Mouse (Mus musculus): ENCODE results near the gene Bag6. TPM values are rescaled to one million over a fixed set of nuclear protein-coding genes. Genes with fewer than 3 reads are reported as not detected.

The Bag6 gene
- total and polyA plus RNA-seq, 3 experiments, result 26.0 to 152 (median 73.0) TPM

DNA sequence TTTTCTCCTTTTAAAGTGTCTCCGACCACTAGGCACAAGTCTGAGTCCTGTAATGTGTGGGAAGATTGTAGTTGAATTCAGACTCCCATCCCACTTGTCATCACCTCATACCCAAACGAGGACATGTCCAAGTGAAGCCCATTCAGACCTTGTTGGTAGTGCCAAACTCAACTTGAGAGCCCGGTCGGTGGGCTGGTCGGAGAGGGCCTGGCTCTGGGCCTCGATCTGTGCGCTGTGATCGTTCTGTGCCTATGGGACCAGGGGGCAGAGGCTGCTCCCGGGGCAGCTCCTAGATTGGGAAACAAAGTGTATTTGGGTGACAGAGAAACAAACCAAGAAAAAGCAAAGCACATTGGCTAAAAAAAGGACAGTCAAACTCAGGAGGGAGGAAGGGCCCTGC, 18.1 kb downstream of the Bag6 start:
- dilution Hi-C loops (cut with MboI; ENCODE audit: extremely low pct_ligation_motif_present, extremely low pct_unique_long_range_greater_than_20kb, low sequenced_read_pairs) (no loop called here), in situ Hi-C loops (cut with MboI; ENCODE audit: low pct_ligation_motif_present, low pct_unique_long_range_greater_than_20kb, low sequenced_read_pairs) (no loop called here)
- peaks cover 90 to 93% of the 10 kb centered on the region in 2 experiments for H3K36me3 ChIP-seq (replicated peaks in 1 of 2; ENCODE audit: control insufficient read depth in 1 of 2, insufficient read depth in 1 of 2, low read length in 1 of 2)
- no peak for TF ChIP-seq CHD2 (IDR thresholded peaks at IDR 0.05; ENCODE audit: low read length)
- TF ChIP-seq SMC3 (IDR thresholded peaks at IDR 0.05; ENCODE audit: low read depth, low read length), result no peak
- TF ChIP-seq NRF1 (IDR thresholded peaks at IDR 0.05; ENCODE audit: low read depth, low read length), result no peak
- TF ChIP-seq MAFK (IDR thresholded peaks at IDR 0.05; ENCODE audit: insufficient replicate concordance, low read length), result no peak
- no peak for TF ChIP-seq USF2 (conservative IDR thresholded peaks at IDR 0.05; ENCODE audit: low read depth, low read length)
- TF ChIP-seq MAX (IDR thresholded peaks at IDR 0.05; ENCODE audit: low read length), result no peak
- no peak for TF ChIP-seq EP300 (IDR thresholded peaks at IDR 0.05; ENCODE audit: low read length)
- TF ChIP-seq ETS1 (conservative IDR thresholded peaks at IDR 0.05; ENCODE audit: low read depth, low read length), result no peak
- TF ChIP-seq KAT2A (IDR thresholded peaks at IDR 0.05; ENCODE audit: insufficient replicate concordance, low read length), result no peak
- no peak for TF ChIP-seq HCFC1 (IDR thresholded peaks at IDR 0.05; ENCODE audit: low read depth, low read length)
- TF ChIP-seq ELF1 (IDR thresholded peaks at IDR 0.05; ENCODE audit: low read depth, low read length), result no peak
- no peak overlapping the region for H3K4me3 ChIP-seq (replicated peaks in 1 of 3; ENCODE audit: low read depth in 2 of 3, low read length in 2 of 3, poor library complexity in 1 of 3)
- H3K27me3 ChIP-seq (replicated peaks), result no peaks in the 10 kb centered on the region
- H3K27ac ChIP-seq (ENCODE audit: insufficient read depth, low read depth), result no peak overlapping the region
- no peaks in the 10 kb centered on the region for H3K4me1 ChIP-seq (ENCODE audit: control insufficient read depth in 1 of 2, insufficient read depth in 2 of 2)
- no peaks in the 10 kb centered on the region for H3K9me3 ChIP-seq (replicated peaks; ENCODE audit: low read length)
- DNase-seq (ENCODE audit: extremely low read depth), result no peak
- H3K4me2 ChIP-seq (ENCODE audit: insufficient read depth, low read depth, poor library complexity, severe bottlenecking), result no peak overlapping the region
- peaks cover 5% of the 10 kb centered on the region for H3K79me2 ChIP-seq (replicated peaks; ENCODE audit: control insufficient read depth, extremely low read depth, insufficient read depth, poor library complexity, severe bottlenecking)
- H3K9ac ChIP-seq (ENCODE audit: insufficient read depth, low read depth), result no peak overlapping the region

DNA sequence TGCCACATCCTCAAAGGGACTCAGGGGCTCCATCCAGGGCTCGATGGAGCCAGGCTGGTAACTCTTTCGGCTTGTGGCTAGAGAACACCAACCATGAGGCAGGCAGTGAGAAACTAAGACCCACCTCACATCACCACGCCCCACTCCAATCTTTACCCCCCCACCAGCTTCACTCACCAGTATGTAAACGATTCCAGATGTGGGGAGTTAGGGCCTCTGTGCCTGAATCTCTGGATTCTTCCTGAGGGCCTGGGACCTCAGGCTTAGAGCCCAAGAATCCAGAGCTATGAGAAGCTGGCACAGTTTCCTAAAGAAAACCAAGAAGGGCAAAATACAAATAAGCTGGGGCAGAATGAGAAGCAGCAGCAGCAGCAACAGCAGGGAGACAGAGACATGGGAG, 19.0 kb downstream of the Bag6 start:
- peaks cover 11% of the 10 kb centered on the region for H3K79me2 ChIP-seq (replicated peaks; ENCODE audit: control insufficient read depth, extremely low read depth, insufficient read depth, poor library complexity, severe bottlenecking)
- H3K4me3 ChIP-seq (replicated peaks in 1 of 3; ENCODE audit: low read depth in 2 of 3, low read length in 2 of 3, poor library complexity in 1 of 3), result no peak overlapping the region
- no peak for DNase-seq (ENCODE audit: extremely low read depth)
- no peak overlapping the region for H3K4me2 ChIP-seq (ENCODE audit: insufficient read depth, low read depth, poor library complexity, severe bottlenecking)
- no peak overlapping the region for H3K27ac ChIP-seq (ENCODE audit: insufficient read depth, low read depth)
- no peak for TF ChIP-seq ETS1 (conservative IDR thresholded peaks at IDR 0.05; ENCODE audit: low read depth, low read length)
- no peak for TF ChIP-seq MAZ (IDR thresholded peaks at IDR 0.05; ENCODE audit: low read depth, low read length)
- no peak for TF ChIP-seq NELFE (IDR thresholded peaks at IDR 0.05; ENCODE audit: low read depth, low read length)
- no peak for TF ChIP-seq ZKSCAN1 (IDR thresholded peaks at IDR 0.05; ENCODE audit: borderline replicate concordance, low read depth, low read length)
- H3K4me1 ChIP-seq (ENCODE audit: control insufficient read depth in 1 of 2, insufficient read depth in 2 of 2), result no peaks in the 10 kb centered on the region
- in situ Hi-C loops (cut with MboI; ENCODE audit: low pct_ligation_motif_present, low pct_unique_long_range_greater_than_20kb, low sequenced_read_pairs), result no loop called here
- H3K36me3 ChIP-seq (replicated peaks in 1 of 2; ENCODE audit: control insufficient read depth in 1 of 2, insufficient read depth in 1 of 2, low read length in 1 of 2), result peaks cover 91 to 93% of the 10 kb centered on the region in 2 experiments
- no peaks in the 10 kb centered on the region for H3K27me3 ChIP-seq (replicated peaks)
- dilution Hi-C loops (cut with MboI; ENCODE audit: extremely low pct_ligation_motif_present, extremely low pct_unique_long_range_greater_than_20kb, low sequenced_read_pairs), result no loop called here
- H3K9ac ChIP-seq (ENCODE audit: insufficient read depth, low read depth), result no peak overlapping the region
- no peaks in the 10 kb centered on the region for H3K9me3 ChIP-seq (replicated peaks; ENCODE audit: low read length)

DNA sequence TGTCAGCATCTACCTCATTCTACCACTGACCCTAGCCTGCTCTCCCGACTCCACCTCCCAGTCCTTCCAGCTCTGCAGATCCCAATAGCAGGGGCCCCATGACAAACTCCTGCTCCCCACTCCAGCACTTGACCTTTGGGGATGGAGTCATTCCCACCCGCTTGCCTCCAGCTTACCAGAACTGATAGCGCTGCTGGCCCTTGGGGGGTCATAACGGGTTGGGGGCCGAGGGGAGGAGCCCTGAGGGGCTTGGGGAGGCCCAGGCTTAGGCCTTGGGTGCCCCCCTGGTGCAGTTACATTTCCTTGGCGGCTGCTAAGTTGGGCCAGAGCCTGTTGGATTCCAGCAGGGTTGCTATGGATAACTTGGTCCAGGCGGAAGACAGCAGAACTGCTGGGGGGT, 19.6 kb downstream of the Bag6 start:
- H3K4me1 ChIP-seq (ENCODE audit: control insufficient read depth in 1 of 2, insufficient read depth in 2 of 2), result no peaks in the 10 kb centered on the region
- TF ChIP-seq USF2 (conservative IDR thresholded peaks at IDR 0.05; ENCODE audit: low read depth, low read length) (no peak), ZC3H11A (IDR thresholded peaks at IDR 0.05; ENCODE audit: low read depth, low read length) (no peak), RAD21 (IDR thresholded peaks at IDR 0.05; ENCODE audit: low read depth, low read length) (no peak), USF1 (IDR thresholded peaks at IDR 0.05; ENCODE audit: low read depth, low read length) (no peak), MAFK (IDR thresholded peaks at IDR 0.05; ENCODE audit: insufficient replicate concordance, low read length) (no peak), TBP (conservative IDR thresholded peaks at IDR 0.05; ENCODE audit: low read depth, low read length) (no peak), MAX (IDR thresholded peaks at IDR 0.05; ENCODE audit: low read length) (no peak), NRF1 (IDR thresholded peaks at IDR 0.05; ENCODE audit: low read depth, low read length) (no peak), ETS1 (conservative IDR thresholded peaks at IDR 0.05; ENCODE audit: low read depth, low read length) (no peak), NELFE (IDR thresholded peaks at IDR 0.05; ENCODE audit: low read depth, low read length) (no peak), ZMIZ1 (IDR thresholded peaks at IDR 0.05; ENCODE audit: low read depth, low read length) (no peak), E2F4 (IDR thresholded peaks at IDR 0.05; ENCODE audit: insufficient replicate concordance, low read depth, low read length) (no peak), SMC3 (IDR thresholded peaks at IDR 0.05; ENCODE audit: low read depth, low read length) (no peak)
- H3K27ac ChIP-seq (ENCODE audit: insufficient read depth, low read depth), result no peak overlapping the region
- in situ Hi-C loops (cut with MboI; ENCODE audit: low pct_ligation_motif_present, low pct_unique_long_range_greater_than_20kb, low sequenced_read_pairs), result no loop called here
- no peaks in the 10 kb centered on the region for H3K27me3 ChIP-seq (replicated peaks)
- H3K79me2 ChIP-seq (replicated peaks; ENCODE audit: control insufficient read depth, extremely low read depth, insufficient read depth, poor library complexity, severe bottlenecking), result peaks cover 18% of the 10 kb centered on the region
- H3K36me3 ChIP-seq (replicated peaks in 1 of 2; ENCODE audit: control insufficient read depth in 1 of 2, insufficient read depth in 1 of 2, low read length in 1 of 2), result peaks cover 93 to 94% of the 10 kb centered on the region in 2 experiments
- no peak overlapping the region for H3K4me2 ChIP-seq (ENCODE audit: insufficient read depth, low read depth, poor library complexity, severe bottlenecking)
- dilution Hi-C loops (cut with MboI; ENCODE audit: extremely low pct_ligation_motif_present, extremely low pct_unique_long_range_greater_than_20kb, low sequenced_read_pairs), result no loop called here
- H3K9me3 ChIP-seq (replicated peaks; ENCODE audit: low read length), result no peaks in the 10 kb centered on the region
- DNase-seq (ENCODE audit: extremely low read depth), result no peak
- H3K9ac ChIP-seq (ENCODE audit: insufficient read depth, low read depth), result no peak overlapping the region
- H3K4me3 ChIP-seq (replicated peaks in 1 of 3; ENCODE audit: low read depth in 2 of 3, low read length in 2 of 3, poor library complexity in 1 of 3), result no peak overlapping the region
